Mouse (Mus musculus) CH12.LX (cell line): ENCODE results near the gene Slco1c1.

Experiments used
- CHD2 ChIP-seq: IDR thresholded peaks from 2 replicates; pipeline ENCODE4 v1.6.1; 2011; ENCODE audit warnings: low read length, improper control_type of control experiment
- CTCF ChIP-seq, 2 experiments: IDR thresholded peaks in 1 of 2; conservative IDR thresholded peaks in 1 of 2; 2 replicates each; pipeline ENCODE4 v1.5.1; 2011 to 2012; ENCODE audit warnings: low read depth in 2 of 2, low read length in 2 of 2, improper control_type of control experiment in 1 of 2, inconsistent platforms in 1 of 2, mild to moderate bottlenecking in 1 of 2, moderate library complexity in 1 of 2
- EP300 ChIP-seq: IDR thresholded peaks from 2 replicates; pipeline ENCODE4 v1.6.1; 2011; ENCODE audit warnings: low read length, improper control_type of control experiment
- HCFC1 ChIP-seq: IDR thresholded peaks from 2 replicates; pipeline ENCODE4 v1.6.1; 2012; ENCODE audit warnings: low read depth, mild to moderate bottlenecking, inconsistent platforms, low read length, improper control_type of control experiment
- JUND ChIP-seq: conservative IDR thresholded peaks from 2 replicates; pipeline ENCODE4 v1.6.1; 2011; ENCODE audit warnings: low read depth, low read length, improper control_type of control experiment
- MAX ChIP-seq: IDR thresholded peaks from 2 replicates; pipeline ENCODE4 v1.6.1; 2011; ENCODE audit warnings: low read length, improper control_type of control experiment
- NELFE ChIP-seq: IDR thresholded peaks from 2 replicates; pipeline ENCODE4 v1.6.1; 2011; ENCODE audit warnings: low read depth, low read length, improper control_type of control experiment
- RCOR1 ChIP-seq: conservative IDR thresholded peaks from 2 replicates; pipeline ENCODE4 v1.6.1; 2012; ENCODE audit warnings: low read depth, mild to moderate bottlenecking, inconsistent platforms, low read length, improper control_type of control experiment
- TCF12 ChIP-seq: IDR thresholded peaks from 2 replicates; pipeline ENCODE4 v1.6.1; 2014; ENCODE audit warnings: low read depth, mild to moderate bottlenecking, inconsistent platforms, low read length, improper control_type of control experiment
- USF1 ChIP-seq: IDR thresholded peaks from 2 replicates; pipeline ENCODE4 v1.6.1; 2014; ENCODE audit warnings: low read depth, mild to moderate bottlenecking, inconsistent platforms, low read length, improper control_type of control experiment
- USF2 ChIP-seq: conservative IDR thresholded peaks from 2 replicates; pipeline ENCODE4 v1.6.1; 2011; ENCODE audit warnings: low read depth, low read length, improper control_type of control experiment

DNA sequence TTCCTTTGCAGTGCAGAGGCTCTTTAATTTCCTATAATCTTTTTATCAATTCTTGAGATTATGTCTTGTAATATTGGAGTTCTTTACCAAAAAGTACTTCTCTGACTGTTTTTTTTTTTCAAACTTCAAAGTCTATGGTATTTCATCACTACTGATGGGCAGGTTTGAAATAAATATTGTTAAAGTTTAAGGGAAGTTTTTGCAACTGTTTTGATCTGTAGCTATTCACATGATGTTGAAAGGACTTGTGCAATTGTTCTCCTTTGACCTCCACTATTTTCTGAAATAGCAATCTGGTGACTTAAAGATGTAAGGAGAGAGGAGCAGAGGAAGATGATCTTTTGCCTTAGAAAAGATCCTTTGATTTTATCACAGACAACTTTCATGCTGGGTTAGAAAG is 89.8 kb downstream of the Slco1c1 start:
- TF ChIP-seq TCF12 (no peak), EP300 (no peak), CTCF (conservative IDR thresholded peaks at IDR 0.05 in 1 of 2, IDR thresholded peaks at IDR 0.05 in 1 of 2; ENCODE audit: low read depth in 2 of 2, low read length in 2 of 2) (no peak), USF2 (no peak), RCOR1 (no peak), JUND (no peak), NELFE (no peak), HCFC1 (no peak), USF1 (no peak), CHD2 (no peak), MAX (no peak)
